Mouse (Mus musculus) cerebellum, adult 11-12 months (tissue): ENCODE data around the gene Pip4k2c.

Source experiments
- DNase-seq: peaks from one replicate; pipeline ENCODE4 v3.0.0; 2022

The Pip4k2c gene

DNA sequence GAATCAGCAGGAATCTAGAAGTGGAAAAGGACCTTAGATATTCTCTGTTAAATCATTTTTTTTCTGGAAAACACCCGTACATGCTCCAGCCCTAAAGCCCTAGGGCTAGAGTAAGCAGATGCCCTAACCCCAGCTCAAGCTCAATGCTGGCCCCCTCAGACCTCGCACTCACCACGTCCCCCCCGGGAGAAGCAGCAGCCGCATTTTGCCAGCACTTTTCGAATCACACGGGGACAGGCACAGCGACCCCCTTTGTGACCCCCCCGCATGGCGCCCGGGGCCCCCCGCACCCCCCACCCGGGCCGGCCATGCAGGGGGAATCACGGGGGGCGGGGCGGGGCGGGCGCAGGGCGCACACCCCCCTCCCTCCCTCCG is 23.3 kb downstream of the Pip4k2c start:
- peak; percentile 56 for DNase-seq

DNA sequence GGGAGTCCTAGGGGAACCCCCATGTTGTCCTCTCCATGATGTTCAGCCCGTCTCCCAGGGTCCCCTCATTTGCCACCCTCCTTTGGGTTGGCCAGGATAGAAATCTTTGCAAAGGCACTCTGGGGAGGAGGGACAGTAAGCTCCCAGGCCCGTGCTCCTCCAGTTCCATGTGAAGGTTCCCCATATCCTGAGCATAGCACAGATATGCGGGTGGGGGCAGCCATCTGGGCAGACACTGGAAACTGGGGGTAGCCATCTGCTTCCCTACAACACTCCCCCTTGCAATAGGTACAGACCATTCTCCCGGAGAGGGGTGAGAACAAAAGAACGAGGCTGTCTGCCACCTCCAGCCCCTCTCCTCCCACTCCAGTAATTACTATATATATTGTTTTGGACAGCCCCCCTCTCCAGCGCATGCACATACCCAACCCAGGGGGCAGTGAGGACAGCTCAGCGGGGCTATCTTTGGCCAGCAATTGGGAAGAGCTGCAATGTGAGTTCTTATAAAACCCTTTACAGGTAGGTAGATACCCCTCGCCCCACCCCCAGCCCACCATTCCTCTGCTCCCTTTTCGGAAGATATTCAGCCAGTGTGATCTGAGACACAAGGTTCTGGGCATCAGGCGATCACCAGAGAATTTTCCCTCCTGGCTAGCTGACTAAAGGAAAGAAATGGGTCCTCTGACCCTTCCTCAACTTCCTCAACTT is 23.9 kb downstream of the Pip4k2c start:
- peak; percentile 80 for DNase-seq

DNA sequence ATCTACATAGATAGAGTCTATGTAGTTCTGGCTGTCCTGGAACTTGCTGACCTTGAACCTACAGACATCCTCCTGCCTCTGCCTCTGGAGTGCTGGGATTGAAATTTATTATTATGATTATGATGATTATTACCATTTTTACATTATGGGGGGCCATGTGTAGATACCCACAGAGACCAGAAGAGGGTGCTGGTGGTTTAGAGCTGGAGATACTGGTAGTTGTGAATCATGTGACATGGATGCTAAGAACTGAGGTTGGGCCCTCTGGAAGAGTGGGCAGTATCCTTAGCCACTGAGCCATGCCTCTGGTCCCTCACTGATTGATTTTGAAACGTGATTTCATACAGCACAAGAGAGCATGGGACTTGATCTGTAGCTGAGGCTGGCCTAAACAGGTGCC is 24.9 kb downstream of the Pip4k2c start:
- DNase-seq: no peak

DNA sequence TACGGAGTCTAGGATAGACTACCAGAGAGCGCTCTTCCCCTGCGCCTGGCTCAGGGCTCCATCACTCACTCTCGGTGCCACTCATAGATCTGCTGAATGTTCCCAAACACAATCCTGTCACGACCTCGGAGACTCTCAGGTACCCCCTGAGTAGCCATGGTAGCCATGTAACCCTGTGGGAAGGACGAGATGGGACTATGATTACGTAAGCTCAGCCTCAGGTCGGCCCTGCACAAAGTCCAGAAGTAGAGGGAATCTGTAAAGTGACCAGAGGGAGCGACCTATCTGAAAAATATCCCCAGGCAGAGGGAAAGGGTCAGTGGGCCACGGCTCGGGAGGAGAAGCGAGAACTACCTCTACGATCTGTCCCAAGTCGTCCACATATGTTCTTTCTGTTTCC is 25.9 kb downstream of the Pip4k2c start:
- no peak for DNase-seq

DNA sequence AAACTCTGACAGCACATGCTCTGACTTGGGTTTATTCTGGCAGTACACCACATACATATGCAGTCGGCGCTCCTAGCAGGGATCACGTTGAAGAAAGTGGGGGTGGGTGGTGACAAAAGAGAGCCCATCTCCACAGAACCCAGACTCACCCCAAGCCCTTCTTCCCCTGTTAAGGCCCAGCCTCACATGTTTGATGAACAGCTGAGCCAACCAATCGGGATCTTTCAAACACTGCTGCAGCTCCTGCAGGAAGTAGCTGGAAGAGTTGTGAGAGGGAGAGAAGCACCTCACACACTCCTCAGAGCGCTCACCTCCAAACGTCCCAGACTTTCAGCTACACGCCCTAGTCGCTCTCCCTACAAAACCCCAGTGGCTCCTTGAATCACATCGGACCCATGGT is 26.3 kb downstream of the Pip4k2c start:
- no peak for DNase-seq

DNA sequence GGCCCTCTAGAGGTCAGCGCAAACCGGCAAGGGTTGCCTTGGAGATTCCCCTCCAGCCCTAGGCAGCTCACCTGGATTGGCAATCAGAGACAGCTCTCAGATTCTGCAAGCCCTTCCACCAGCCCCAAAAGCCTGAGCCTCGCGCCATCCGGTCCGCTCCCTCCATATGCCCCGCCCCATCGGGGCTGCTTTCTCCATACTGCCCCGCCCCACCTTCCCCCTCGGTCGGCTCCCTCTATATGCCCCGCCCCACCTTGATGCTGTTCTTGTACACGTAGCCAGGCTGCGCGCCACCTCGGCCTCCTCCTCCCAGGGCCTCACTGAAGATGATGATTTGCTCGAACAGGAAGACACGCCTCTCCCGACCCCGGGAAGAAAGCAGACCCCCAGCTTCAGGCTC is 27.6 kb downstream of the Pip4k2c start:
- no peak for DNase-seq

DNA sequence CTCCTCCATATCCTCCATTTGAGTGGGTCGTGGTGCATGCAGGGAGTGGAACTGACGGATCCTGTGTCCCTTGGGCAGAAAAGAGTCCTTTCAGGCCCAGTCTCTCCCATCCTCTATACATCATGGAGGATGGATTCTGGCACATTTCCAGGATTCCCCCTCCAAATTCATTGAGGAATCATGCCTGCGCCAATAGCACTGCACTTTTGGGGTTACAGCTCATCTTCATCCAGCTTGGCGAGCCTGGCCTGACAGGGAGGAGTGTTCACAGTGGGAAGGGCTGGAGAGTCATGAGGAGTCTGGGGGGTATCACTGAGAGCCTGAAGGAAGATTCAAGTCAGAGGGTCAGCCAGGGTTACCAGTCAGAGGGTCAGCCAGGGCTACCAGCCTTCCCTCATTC is 28.8 kb downstream of the Pip4k2c start:
- DNase-seq: no peak

DNA sequence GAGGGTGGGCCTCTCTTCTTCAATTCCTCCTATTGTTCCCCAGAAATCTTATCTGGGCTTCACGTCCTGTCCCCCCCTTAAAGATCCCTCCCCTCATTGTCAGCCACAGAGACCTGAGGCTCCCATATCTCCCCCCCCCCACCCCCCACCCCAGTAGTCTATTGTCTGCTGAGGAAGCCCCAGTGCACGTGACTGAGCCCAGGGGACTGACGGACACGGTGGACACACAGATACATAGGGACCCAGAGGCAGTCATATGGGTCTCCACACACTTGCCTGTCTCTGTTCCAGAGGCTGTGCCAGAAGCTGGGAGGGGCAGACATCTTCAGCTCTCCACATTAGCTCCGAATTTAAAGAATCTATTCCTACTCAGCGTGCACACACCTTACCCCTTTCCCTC is 29.8 kb downstream of the Pip4k2c start:
- DNase-seq: no peak

DNA sequence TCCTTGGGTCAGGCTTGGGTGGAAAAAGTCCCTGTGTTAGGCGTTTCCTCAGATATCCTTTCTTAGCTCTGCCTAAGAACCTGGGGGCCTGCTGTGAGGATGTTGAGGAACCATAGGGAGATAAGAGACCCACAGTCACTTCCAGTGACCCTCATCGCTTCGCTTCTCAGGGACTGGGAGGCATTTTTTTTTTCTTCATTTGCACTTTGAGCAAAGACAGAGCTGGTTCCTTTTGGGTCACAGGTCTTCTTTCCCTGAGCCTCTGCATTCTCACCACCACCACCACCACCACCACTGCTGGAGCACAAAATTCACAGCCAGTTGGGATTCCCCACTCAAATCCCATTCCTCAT is 30.7 kb downstream of the Pip4k2c start:
- DNase-seq: peak; percentile 2

DNA sequence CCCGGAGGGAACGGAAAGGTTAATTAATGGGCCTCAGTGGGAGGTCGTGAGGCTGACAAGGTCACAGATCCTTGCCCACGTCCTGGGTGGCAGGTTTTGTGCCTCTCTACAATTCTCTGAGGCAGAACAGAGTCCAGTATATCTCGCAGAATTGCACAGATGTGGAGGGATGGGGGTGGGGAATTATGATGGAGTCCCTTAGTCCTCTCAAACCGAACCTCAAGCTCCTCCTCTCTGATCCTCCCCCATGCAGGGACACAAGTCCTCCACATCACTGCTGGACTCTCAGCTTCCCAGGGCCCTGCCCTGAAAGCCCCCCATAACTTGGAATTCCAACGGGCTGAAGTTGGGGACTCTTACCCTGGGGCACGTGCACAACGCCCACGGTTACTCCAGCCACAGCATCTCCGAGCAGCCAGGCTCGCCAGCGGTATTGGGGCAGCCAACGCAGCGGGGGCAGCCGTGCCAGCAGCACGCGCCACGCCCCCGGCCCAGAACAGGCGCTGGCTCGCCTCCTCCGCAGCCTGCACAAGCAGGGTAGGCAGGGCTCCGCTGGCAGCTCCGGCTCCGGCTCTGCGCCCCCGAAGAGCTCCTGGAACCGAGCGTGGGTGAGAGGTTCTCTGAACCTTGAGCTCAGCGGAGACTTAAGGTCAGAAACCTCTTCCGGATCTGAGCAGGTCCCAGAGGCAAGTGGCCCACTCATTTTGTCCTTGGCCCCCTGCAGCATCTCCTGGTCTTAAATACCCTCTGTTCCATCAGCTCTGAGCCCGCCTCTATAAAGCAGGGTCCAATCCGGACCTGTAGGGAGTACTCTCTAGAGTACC is 31.3 kb downstream of the Pip4k2c start, which contains the start of gene Slc26a10:
TSS of gene Slc26a10 (minus strand) at position 775 of the 824 bp plus-strand sequence.
- DNase-seq: peak; percentile 14

DNA sequence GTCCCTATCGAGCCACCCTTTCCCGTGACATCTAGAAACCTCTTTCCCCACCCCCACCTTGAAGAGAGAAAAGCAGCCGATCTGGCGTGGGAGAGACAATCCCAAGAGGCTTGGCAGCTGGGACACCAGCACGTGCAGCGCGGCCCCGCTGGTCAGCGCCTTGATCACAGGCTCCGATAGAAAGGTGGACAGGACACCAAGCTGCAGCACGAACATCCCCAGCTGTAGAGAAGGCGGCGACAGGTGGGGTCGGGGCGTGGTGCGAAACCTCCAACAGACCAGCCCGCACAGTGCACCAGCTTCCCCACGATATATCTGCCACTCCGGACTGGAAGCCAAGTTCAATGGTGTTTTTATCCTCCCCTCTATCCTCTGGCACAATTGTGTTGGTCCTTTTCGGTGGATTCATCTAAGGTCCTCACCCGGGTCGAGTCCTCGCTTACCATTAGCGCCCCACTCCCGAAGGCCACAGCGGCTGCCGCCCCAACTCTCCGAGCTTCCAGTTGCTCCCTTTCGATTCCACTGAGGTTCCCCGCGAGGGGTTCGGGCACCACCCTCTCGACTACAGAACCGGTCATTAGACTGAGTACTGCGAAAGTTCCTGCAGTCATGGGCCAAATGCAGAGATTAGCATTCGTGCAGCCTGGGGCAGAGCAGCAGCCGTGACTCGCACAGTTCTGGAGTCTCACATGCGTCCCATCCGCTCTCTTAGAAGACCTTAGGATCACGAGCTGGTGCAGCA is 32.9 kb downstream of the Pip4k2c start:
- DNase-seq: peak; percentile 42

DNA sequence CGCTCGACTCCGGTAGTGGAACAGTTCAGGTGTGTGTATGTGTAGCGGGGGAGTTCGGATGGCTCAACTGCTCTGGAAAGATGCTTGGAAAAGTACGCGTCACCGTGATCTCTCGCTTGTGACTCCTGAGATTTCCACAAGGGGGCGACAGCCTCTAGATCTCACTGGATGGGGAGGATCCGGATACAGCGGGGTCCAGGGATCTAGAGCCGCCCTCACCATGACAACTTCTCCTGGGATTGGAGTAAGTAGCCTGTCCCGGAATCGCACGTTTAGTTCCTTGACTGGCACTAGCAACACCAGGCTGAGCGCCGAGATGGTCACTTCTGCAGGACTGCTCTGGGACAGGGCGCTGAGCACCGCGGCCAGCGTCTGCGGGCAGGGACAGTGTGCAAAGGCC is 33.7 kb downstream of the Pip4k2c start:
- peak; percentile 71 for DNase-seq

DNA sequence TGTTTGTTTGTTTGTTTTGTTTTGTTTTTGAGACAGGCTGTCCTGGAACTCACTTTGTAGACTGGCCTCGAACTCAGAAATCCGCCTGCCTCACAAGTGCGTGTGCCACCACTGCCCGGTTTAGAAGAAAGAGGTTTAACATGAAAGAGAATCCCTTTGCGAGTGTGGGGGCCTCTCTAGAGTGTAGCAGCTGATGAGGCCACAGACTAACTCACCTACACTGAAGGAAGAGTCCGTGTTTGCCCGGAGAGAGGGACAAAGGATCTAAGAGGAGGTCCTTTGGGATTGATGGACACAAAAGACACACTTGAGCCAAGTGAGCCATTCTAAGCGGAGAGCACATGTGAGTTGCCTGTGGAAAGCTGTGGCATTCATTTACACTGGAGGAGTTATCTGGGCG is 34.1 kb downstream of the Pip4k2c start:
- no peak for DNase-seq

DNA sequence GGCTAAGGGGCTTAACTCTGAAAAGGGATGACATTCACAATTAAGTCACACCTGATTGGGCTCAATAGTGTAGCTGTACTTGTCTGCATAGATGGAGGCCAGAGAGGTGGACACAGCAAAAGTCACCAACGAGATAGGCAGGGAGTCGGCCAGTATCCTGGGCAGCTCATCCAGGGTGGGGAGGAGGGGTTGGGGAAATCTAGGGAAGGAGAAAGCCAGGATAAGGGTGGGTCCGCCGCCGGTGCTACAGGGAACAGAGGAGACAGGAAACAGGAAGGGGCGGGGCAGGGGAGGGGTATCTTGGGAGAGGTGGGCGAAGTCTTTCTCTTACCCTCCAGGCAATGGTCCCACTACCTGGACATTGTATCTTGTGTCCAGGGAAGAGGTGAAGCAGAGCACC is 34.6 kb downstream of the Pip4k2c start:
- DNase-seq: no peak

DNA sequence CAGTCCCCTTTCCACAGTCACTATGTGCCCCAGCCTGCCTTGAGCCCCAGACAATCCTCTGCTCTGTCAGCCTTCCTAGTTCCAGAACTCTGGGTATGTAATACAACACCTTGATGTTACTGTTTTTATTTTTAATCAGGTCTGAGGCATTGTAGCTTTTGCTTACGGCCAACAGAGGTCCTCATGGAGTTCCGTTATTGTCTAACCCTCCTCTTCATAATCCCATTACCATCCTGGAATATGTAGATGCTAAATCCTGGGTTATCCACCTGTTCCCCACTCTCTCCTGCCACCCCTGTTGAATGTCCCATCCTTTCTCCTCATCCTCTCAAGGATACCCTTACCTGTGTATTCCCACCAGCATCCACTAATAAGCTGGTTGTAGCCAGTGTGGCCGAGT is 35.2 kb downstream of the Pip4k2c start:
- no peak for DNase-seq

DNA sequence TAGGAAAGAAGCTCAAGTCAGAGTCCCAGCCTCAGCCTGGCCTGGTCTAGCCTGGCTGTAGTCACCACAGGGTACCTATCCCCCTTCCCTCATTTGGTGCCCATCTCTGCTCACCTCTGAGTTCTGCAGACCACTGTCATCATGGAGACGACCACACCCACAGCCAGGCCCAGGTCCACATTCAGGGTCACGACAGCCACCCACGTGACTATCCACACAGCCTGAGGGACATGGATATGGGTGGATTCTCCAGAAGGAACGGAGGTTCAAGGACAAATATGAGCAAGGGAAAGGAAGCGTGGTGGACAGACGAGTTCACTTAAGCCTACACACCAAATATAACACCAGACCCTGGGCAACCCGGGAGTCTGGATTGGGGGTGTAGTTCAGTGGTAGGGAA is 37.2 kb downstream of the Pip4k2c start:
- DNase-seq: no peak

DNA sequence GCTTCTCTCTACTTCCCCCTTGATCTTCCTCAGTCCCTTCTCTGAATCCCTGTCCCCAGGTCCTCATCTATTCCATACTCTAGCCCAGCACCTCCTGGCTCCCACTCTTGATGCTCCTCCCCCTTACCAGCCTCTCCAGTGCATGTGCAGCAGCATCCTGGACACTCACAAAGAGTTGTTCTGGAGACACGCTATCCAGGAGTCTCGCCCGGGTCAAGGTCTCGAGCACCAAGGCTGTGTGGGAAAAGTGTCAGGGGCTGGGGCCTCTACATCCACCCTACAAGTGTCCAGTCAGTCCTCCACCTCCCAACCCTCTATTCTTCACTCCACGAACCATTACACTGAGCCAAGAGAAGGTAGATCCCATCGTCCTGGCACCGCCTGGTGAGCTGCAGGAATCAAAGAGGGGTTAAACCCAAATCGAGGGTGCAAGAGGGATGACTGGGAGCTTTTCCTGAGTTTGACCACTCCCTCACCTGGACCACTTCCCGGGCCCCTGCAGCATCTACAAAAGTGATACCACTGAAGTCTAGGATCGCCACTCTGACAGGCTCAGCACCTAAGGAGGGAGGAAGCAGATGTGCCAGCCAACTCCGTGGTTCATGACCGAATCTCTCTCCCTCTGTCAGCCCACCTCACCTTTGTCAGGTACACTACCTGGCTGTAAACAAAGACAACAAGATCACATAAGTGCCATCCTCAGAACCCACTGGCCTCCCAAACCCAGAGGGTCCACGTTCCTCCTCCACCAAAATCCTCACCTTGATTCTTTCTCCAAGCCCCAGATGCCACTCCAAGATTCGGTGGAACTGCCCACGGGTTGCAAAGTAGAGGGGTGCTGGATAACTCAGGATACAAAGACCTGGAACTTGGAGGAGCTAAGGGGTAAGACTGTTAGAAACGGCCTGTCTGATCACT is 38.0 kb downstream of the Pip4k2c start:
- no peak for DNase-seq

DNA sequence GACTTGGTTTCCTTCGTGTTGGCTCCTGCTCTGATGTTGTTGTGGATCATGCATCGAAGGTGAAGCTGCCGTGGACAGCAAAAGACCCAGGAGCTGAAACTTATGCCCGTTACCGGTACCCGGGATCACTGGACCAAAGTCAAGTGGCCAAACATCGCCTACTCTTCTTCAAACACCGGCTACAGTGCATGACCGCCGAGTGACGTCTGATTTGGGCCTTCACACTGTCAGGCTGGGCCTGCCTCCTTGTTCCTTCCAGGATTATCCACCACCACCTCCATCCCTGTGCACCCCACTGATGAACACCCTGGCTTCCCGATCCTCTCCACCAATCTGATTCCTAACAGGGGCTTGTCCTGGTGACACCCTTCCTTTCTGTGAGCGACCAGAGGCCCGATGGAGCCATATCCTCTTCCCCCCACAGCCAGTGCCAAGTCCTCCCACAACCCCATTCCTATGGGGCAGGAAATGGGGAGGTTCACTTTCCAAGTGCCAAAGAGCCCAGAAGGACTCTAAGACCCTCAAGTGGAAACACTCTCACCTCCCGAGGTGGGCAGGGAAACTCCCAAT is 39.7 kb downstream of the Pip4k2c start:
- DNase-seq: no peak

DNA sequence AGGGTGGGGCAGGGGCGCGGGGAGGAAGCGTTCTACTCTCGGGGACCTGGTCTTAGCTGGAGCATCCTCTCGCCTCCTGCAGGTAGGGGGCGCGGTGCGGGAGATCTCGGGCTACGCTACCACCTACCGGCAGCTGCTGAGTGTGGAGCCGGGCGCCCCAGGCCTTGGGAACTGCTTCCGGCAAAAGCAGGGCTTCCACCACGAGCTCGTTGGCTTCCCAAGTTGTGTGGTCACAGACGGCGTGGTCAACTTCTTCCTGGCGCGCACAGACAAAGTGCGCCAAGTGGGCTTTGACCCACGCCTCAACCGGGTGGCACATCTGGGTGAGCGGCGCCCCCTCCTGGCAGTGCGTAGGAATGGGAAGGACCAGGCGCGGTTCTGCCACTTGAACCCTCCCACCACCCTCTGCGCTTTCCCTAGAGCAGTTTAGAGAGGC is 40.5 kb downstream of the Pip4k2c start:
- DNase-seq: peak; percentile 32

DNA sequence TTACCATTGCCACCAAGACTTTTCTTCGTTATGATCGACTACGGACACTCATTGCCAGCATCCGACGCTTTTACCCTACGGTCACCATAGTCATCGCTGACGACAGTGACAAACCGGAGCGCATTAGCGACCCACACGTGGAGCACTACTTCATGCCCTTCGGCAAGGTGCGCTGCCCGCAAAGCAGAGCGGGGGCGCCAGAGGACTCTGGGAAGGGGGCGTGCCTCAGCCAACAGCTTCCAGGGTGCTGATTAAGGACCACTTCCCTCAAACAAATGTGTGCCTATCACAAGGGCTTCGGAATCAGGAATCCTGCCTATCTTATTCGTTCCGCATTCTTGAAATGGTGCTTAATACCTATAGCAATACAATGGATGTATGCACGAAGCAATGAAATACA is 41.4 kb downstream of the Pip4k2c start:
- peak; percentile 29 for DNase-seq

DNA sequence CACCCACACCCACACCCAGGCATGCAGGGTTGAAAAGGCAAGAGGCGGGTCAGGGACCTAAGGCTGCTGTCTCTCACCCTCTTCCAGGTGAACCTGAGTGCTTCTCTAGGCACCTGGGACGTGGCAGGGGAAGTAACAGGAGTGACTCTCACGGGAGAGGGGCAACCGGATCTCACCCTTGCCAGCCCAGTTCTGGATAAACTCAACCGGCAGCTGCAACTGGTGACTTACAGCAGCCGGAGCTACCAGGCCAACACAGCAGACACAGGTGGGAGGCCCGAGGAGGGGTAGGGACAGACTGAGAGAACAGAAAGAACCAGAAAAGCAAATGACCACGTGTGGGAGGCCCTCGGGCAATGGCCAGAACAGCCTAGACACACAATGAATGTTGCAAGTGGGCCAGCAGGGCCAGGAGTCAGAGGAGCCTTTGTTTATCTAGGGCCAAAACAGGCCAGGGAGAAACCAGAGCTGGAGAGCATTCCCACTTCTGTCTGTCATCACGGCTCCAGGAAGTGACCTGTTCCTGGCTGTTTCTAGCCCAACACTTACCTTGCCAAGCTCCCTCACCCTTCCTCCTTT is 43.7 kb downstream of the Pip4k2c start:
- DNase-seq: peak; percentile 41
